Mouse (Mus musculus) megakaryocyte, embryonic 14.5 days (primary cell): Measurements from ENCODE around the gene Coa6.

Experiments used
- FLI1 ChIP-seq: IDR thresholded peaks from 2 replicates; pipeline ENCODE4 v1.6.1; 2012; ENCODE audit warnings: low read length, inconsistent platforms, mixed read lengths
- GATA1 ChIP-seq: IDR thresholded peaks from 3 replicates; pipeline ENCODE4 v1.6.1; 2012; ENCODE audit warnings: mixed read lengths, low read length, inconsistent platforms, borderline replicate concordance

GRCm38 (mm10) chr8:126473802-126474298, 51.5 kb downstream of the Coa6 start:
- TF ChIP-seq GATA1, result no peak
- no peak for TF ChIP-seq FLI1
